Mouse (Mus musculus) ovary, adult 18-20 months (tissue): ENCODE data around the gene Usp7.
A peak's percentile ranks its signal among the peaks of the same experiment; 100 is the strongest.

Experiments
- DNase-seq: peaks from one replicate; pipeline ENCODE4 v3.0.0; 2022; ENCODE audit warnings: low spot score, mixed read lengths

The Usp7 gene

DNA sequence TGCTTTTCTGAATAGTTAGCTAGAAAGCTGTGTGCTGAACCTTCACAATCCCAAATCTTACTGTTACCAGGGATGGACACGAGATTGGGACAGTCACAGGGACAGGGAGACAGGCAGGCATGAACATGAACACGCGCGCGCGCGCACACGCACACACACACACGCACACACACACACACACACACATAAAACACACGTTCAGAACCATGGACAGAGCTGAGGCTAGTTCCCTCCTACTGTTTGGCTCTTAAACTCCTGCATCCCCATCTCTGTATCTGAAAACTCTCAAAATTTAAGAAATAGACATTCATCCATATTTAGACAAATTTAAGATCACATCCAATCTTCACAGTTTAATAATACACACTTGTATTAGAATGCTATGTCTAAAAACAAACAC is 74.4 kb downstream of the Usp7 start:
- DNase-seq, result no peak

DNA sequence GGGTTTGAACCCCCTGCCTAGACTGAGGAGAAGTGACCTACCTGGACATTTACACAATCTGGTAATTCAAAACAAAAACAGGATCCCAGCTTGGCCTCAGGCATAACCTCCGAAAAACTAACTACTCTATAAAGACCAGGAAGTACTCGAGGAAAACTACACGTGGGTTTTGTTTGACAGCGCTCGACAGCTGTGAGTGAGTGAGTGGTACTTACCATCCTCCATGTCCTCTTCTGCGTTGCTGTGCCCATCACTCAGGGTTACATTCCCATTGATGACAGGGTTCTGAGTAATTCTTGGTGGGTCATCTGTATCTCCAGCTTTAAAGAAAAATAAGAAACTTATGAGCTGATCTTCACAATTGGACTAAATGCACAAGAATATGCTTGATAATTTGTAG is 75.8 kb downstream of the Usp7 start:
- DNase-seq, result no peak

DNA sequence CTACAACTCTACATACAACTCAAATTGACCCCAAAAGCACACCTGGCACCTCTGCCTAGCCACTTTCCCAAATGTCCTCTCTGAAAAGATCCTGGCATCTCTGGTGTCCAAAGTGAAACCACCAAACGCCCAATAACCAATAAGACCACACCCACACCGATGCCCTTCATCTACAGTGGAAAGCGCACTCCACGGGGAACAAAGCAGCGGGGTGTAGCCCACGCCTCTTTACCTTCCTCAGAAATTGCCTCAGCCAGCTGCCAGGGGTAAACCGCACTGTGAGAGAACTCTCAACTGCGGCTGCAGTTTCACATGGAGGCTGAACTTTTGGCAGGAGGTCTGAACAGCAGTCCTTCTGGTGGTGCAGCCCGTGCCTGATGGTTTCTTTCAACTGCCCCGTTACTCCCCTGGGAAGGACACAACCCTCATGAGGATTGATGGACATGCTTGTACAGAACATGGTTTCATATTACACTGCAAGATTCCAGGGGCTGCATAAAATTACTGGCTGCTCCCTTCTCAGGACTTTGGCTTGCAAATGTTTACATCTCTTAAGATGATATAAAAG is 76.5 kb downstream of the Usp7 start:
- no peak for DNase-seq

DNA sequence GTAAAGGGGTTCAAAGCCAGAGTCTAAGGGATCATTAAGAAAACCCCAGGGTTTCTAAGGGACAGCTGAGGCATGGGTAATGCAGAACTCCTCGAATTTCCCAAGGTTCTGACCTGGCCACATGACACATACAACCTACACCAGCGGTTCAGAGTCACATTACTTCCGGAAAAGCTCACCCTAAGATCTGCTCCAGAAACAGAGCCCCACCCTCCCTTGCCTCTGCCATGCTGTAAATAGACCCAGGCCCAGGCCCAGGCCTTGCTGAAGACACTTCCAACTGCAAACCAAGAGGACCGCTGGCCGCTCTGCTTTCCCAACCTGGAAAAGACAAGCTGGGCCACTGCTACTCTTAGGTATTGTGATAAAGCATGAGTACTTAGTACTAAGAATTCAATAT is 77.3 kb downstream of the Usp7 start:
- no peak for DNase-seq

DNA sequence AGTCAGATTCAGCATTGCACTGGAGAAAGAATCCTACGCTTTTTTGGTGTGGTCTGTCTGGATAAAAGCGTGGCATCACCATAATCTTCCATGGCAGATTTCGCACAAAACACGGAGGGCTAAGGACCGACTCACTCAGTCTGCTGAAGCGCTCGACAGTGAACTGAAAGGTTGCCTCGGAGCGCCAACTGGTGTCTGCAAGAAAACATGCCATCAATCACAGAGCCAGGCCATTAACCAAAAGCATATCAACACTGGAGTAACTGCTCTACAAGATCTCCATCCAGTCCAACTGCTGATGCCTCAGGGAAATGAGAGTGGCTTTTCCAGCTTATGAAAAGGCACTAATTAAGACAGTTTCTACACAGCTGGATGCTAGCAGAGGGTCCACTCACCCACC is 80.1 kb downstream of the Usp7 start:
- no peak for DNase-seq

DNA sequence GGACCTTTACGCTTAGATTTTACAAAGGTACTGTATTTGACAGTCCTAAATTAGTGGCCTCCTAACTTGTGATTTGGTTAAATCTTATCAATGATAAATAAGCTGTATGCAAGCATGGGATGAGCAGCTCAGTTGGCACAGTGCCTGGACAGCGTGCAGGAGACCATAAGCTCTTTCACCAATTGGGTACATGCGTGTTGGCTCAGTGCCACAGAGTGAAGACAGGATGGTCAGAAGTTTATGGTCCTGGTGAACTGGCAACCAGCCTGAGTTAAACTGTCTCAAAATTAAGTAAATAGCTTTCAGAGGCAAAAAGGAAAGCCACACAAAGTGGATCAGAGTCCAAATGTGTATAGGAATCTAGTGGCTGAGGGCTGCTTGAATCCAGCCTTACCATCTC is 91.5 kb downstream of the Usp7 start:
- no peak for DNase-seq

DNA sequence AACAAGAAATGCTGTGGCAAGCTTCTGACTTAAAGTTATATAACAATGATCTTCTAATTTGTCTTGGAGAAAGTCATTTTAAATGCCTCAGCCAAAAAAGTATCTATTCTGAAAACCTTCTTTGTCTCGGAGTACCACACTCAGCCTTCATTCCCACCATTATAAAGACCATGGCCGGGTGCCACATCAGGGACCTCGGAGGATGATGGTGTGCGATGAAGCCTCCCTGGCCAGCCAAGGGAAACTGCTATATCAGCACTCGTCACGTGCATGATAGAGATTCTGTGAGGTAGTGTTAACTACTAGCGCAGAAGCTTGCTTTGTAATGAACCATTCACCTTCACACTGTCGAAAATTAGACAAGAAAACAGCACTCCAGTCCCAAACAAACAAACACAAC is 92.6 kb downstream of the Usp7 start:
- DNase-seq, result no peak

DNA sequence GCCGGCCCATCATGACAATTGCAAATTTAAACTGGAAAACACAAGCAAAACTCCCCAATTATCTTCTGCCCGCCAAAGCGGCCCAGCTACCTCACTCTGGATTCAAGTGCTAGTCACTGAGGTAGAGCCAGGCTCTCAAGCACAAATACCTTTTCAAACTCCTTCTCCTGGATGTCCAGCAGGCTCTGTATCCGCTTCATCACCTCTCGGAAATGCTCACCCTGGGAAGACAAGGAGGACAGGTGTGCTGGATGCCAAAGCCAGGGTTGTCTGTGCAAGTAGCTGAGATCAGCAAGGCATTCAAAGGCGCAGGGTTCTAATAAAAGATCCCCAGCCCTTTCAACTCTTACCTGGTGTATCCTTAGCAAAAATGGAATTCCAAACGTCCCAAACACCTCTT is 100.9 kb downstream of the Usp7 start:
- no peak for DNase-seq

DNA sequence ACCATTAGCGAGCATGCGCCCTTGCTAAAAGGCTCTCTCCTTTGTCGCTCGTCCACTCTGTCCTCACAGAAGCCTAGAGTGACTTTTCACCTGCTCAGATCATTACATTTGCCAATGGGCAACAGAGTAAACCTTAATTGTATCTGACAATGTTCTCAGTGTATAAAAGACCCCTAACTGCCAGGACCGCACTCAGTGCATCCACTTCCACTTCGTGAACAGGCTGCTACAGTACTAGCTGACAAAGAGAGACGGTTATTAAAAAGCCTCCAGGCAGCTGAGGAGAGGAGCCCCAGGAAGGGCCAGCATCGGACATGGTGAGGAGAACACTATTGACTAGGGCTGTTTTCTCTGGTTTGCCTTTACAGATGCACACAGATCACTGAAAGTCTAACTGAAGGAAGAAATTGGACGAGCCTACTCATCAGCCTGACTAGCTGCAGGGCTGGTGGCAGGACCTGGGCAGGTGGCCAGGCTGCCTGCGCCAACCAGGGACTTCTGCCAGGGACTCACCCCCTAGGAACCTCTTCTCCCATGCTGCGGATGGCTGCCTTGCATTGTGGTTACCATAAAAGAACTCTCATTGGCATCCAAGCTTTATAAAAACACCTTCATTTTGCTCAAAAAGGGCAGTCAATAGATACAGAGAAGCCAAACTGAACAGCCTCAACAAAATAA is 102.0 kb downstream of the Usp7 start:
- no peak for DNase-seq

DNA sequence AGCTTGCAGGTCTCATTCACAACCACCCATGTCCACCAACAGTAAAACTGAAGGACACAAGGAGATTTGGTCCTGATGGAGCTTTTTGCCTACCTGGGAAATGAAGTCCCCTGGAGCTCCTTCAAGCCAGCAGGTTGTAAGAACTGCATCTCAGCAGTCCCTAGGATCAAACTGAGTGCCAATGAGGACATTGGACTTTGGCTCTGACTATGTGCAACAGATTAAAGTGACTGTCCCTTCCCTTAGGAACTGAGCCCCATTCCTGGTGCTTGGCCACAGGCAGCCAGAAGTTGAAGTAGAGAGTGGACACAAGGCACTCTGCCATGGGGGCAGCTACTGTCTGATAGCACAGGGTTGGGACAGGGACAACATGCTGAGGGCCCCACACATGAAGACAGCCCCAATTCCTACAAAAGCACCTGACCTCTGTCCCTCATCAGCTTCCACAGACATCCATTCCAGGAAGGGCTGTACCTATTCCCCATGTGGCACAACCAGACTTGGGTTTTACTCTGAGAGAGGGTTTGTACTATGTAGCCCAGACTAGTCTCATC is 104.5 kb downstream of the Usp7 start:
- DNase-seq, result no peak

DNA sequence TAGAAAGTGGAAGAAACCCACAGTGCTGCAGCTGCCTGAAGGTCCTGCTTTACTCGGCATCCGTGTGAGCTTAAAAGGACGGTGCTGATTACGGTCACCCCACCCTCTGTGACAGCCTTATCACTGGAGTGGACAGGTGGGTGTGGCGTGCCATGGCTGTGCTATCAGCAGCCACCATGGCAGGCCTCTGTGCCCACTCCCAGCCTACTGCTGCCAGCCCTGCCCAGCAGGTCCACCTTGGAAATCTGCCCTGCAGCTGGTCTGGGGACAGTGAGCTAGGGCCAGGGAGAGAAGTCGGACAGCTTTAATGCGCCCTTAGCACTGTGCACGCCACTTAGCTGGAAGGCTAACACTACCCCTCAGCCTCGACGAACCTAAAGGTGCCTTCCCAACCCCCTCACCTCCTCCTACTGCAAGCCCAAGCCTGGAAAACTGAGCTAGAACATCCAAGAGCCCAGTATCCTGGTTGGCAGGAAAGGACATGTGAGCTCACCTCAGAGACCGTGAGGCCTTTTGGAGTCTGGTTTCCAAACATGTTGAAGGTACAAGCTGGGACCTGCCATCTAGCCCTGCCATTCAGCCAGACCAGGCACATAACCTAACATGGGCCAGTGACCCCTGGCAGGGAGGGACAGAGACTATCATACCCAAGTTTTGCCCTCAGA is 105.1 kb downstream of the Usp7 start:
- no peak for DNase-seq

DNA sequence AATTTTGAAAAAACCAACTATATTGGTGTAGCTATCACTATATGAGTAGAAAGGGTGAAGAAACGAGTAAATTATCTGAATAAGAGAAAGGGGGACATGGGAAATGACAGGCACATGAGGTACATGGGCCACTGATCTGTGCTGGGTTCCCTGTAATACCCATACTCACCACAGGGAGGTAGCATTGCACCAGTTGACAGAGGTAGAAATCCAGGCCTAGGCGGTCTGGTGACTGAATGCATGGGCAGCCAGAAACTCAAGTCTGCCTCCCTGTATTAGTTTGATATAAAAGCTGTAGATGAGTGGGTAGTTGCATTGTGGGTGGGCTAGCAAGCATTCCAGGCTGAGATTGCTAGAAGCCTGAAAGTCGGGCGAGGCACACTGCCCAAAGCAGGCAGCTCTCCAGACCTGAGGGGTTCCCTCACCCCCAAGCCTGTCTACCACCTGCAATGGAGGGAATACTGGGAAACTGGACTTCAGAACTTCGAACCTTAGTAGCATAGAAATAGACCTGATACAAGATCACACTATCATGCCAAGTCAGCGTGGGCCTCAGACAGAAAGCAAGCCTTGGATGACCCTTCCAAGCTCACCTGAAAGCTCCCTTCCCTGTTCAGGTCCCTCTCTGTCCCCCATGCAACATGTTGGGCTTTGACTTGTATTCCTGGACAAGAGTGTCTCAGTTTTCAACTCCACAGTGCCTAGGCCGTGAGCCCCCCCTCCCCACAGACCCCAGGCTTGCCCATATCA is 105.8 kb downstream of the Usp7 start:
- DNase-seq, result no peak

DNA sequence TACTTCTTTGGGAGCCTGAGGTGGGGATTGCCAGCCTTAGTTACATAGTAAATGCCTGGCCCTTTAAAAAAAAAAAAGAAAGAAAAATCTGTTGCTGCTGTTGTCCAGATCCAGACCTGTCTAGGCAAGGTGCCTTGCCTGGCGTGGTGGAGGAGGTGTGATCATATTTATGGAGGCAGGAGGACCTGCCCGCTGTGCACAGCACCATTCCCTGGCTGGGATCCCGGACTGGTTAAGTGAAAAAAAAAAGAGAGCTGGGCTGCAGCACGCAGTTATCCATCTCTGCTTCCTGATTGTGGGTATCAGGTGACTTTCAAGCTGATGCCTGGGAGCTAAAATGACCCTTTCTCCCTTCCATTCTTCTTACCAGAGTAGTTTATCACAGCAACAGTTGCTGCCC is 107.0 kb downstream of the Usp7 start:
- no peak for DNase-seq

DNA sequence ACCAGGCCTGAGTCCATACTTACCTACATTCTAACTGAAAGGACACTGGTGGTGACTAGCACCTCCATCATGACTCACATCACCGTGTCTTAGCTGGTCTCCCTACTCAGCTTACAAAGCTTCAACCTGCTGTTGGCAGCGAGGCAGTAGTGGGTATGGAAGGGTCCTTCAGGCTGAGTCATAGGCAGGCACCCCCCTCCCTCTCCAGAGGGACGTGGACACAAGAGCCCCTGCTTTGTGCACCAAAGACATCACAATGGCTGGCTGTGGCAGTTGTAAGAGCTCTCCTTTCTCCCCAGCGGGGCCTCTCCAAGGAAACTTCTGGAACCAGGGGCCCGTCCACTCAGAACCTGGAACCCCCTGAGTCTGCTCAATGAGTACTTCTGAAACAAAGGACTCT is 111.6 kb downstream of the Usp7 start, which contains the start of gene Gm5767:
Gm5767 (plus strand) TSS at position 301 of the 400 bp plus-strand sequence.
- DNase-seq, result no peak

DNA sequence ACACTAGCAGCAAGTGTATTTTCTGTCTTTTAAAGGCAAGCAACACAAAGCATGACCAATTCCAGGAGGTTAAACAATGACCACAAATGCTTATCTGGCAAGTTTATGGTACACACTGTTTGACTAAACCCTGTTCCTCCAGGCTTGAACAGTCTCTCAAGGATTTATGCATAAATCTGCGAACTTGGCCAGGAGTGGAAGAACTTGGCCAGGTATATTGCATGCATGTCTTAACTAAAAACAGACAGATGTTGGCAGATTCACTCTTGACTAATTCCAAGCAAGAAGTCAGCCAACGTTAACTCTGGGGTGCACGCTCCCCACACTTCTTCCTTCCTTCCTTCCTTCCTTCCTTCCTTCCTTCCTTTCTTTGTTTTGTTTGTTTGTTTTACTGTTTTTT is 112.3 kb downstream of the Usp7 start:
- DNase-seq, result no peak

DNA sequence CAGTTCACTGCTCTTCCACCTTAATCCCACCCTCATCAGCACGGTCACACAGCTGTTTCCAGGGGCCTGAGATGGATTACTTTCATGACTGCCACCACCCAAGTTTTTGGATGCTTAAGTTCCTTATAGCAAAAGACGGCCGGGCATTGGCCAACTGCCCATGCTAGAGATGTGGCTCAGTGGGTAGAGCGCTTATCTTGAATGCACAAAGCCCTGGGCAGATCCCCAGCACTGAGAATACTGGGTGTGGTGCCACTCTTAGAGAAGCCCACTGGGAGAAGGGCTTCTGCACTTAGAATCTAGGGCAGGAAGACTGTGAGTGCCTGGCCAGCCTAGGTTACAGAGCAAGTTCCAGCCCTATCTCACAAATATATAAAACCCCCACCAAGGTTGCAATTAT is 113.4 kb downstream of the Usp7 start:
- DNase-seq, result no peak

DNA sequence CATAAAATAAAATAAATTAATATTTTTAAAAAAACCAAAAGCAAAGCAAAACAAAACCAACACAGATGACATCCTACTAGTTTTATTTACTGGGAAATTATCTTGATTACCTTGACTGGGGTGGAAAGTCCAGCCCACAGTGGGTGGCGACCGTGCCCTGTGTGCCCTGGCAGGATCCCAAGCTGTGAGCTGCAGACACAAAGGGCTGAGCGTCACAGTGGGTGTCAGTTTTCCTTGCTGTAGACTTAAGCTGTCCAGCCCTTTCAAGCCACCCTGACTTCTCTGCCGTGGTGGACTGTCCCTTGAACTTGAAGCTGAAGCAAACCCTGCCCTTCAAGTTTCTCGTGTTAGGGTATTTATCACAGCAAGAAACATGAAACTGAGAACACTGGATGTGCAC is 114.1 kb downstream of the Usp7 start:
- peak; percentile 37 for DNase-seq

DNA sequence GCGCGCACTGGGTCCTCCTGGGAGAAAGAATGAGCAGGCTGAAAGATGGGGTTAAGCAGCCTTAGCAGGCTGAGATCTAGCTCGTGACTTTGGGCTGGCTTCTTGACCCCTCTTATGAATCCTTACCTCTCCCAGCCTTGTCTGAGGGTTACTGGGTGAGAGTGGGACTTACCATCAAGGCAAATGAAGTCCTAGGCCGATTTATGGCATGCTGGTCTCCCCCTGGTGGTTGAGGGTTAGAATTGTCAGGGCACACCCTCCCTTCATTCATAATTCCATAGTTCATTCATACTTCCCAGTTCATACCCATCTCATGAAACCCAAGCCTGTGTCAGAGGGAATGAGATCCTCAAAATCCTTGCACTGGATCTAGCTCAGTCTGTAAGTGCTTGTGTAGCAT is 115.3 kb downstream of the Usp7 start:
- no peak for DNase-seq

DNA sequence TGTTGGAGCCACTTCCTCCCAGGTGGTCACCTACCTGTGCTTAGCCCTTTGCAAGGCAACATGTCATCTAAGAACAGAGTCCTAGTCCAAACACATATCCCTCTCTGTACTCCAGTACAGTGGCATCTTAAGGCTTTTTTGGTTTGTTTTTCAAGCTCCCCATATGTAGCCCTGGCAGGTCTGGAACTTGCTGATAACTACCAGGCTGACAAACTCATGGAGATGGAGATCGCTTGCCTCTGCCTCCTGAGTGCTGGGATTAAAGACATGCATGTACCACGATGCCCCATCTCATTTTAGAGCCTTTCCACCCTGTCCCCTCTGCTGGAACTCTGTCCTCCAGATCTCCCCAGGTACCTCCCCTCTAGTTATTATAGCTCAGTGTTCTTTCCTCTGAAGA is 115.9 kb downstream of the Usp7 start:
- DNase-seq, result no peak

DNA sequence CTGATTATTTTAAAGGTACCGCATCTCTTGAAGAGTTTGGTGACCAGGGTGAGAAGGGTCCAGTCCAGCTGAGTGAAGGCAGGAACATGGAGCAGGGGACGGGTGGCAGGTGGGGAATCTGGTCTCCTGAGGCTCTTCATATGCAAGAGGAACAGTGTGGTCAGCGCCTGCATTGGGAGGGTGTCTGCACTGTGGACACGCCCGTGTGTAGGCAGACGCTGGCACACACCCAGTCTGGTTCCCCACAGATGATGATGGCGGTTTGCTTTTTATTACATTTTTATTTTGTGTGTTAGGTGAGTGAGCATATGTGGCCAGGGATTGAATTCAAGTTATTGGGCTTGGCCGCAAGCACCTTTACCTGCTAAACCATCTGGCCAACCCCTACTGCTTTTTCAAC is 116.5 kb downstream of the Usp7 start:
- no peak for DNase-seq

DNA sequence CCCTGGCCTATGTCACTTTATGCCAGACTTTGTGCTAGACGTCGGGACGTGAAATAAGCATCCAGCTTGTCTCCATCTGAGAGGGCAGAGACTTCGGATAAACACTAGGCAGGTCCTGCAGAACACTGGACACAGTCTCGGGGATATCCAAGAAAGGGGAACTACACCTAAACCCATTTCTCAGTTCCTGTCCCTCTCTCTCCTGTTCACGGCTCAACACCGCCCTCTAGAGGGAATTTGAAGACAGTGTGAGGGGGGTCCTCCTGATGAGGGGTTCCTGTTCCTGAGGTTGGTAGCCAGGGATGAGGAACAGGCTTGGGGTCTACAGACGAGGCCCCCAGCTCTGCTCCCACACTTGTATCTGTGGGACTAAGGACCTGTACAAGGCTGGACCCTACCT is 117.9 kb downstream of the Usp7 start:
- DNase-seq, result no peak

DNA sequence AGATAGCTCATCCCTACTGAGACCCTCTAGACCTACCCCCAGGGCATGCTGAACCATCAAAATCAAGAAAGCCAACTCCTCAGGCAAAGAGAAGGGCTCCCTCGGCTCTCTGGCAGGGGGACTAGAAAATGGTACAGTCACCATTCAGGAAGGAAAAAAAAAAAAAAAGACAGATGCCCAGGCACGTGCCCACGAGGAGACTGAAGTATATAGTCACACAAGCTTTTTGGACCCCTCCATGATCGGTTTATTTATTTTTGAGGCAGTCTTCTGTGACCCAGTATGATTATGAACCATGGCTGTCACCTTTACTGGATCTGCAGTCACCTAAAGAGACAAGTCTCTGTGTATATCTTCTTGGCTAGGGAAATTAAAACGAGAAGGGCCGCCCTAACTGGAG is 118.8 kb downstream of the Usp7 start:
- no peak for DNase-seq

DNA sequence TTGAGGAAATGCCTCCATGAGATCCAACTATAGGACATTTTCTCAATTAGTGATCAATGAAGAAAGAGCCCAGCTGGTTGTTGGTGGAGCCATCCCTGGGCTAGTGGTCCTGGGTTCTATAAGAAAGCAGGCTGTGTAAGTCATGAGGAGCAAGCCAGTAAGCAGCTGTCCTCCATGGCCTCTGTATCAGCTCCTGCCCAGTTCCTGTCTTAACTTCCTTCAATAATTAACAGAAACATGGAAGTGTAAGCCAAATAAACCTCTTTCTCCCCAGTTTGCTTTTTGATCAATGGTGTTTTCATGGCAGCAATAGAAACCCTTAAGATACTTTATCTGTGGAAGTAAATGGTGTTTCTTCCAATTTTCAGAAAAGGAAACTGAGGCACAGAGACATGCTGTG is 119.3 kb downstream of the Usp7 start:
- DNase-seq, result no peak
